Comparison of ENCODE assay signal across 15 mouse cellular contexts in genomic region chr10:83542241-83542640, GRCm38 (mm10). TPM values are rescaled to one million over a fixed set of nuclear protein-coding genes. Genes with fewer than 3 reads are reported as not detected.
DNase-seq lines count a peak whose midpoint lies in the region; ATAC-seq and TF ChIP-seq lines count a peak whose summit lies in the region.
"Had no signal": no experiment of that assay in that cellular context is flagged by ENCODE, and none has a peak within 500 bp of the region (broad histone marks: within the 10 kb centered on the region; RNA-seq: fewer than 3 reads in every experiment).

No protein-coding gene starts in this region.

- no peaks in the 10 kb centered on the region for H3K27me3 ChIP-seq in midbrain, embryonic 15.5 days (replicated peaks)
- H3K27me3 ChIP-seq: neural tube, embryonic 15.5 days had no signal

- TF ChIP-seq CTCF in layer of hippocampus, adult 2 months (conservative IDR thresholded peaks at IDR 0.05), result no peak

- H3K9me3 ChIP-seq in midbrain, embryonic 15.5 days, result no peaks in the 10 kb centered on the region
- H3K9me3 ChIP-seq: heart, embryonic 10.5 days; liver, embryonic 15.5 days; neural tube, embryonic 15.5 days had no signal

- H3K9ac ChIP-seq in midbrain, embryonic 15.5 days, result no peak overlapping the region
- H3K9ac ChIP-seq: liver, embryonic 15.5 days; neural tube, embryonic 15.5 days had no signal

- H3K4me2 ChIP-seq in midbrain, embryonic 15.5 days, result no peak overlapping the region
- H3K4me2 ChIP-seq: liver, embryonic 15.5 days; neural tube, embryonic 15.5 days had no signal

- DNase-seq in cerebellum, adult 11 months, result peak; percentile 15
- DNase-seq in cerebellum, postnatal 4 days (ENCODE audit: low spot score in 2 of 2), result no peak
- peak; percentile 46 for DNase-seq in right cerebral cortex, adult 18-20 months
- DNase-seq in right cerebral cortex, postnatal 14 days, result no peak
- DNase-seq in layer of hippocampus, adult 2 months (ENCODE audit: low spot score in 2 of 2), result peak; percentile 29 to 44
- peak; percentile 14 for DNase-seq in right cerebral cortex, postnatal 4 days
- no peak for DNase-seq in spleen, postnatal 4 days (ENCODE audit: low spot score in 2 of 2)
- DNase-seq: kidney, adult 11 months; lung, postnatal 36 days; thymus, adult 2 months had no signal

- no peak for ATAC-seq in midbrain, embryonic 15.5 days (replicated peaks)

- peak overlapping the region; percentile 95; the same call in 1 of the 2 replicates for H3K27ac ChIP-seq in layer of hippocampus, adult 2 months
- H3K27ac ChIP-seq in midbrain, embryonic 15.5 days, result no peak overlapping the region
- H3K27ac ChIP-seq: heart, embryonic 10.5 days; liver, embryonic 15.5 days; neural tube, embryonic 15.5 days had no signal

- H3K4me1 ChIP-seq in midbrain, embryonic 15.5 days, result peaks cover 12% of the 10 kb centered on the region

- H3K4me3 ChIP-seq in layer of hippocampus, adult 2 months, result no peak overlapping the region
- no peak overlapping the region for H3K4me3 ChIP-seq in midbrain, embryonic 15.5 days
- H3K4me3 ChIP-seq: heart, embryonic 10.5 days; liver, embryonic 15.5 days; neural tube, embryonic 15.5 days had no signal

- H3K36me3 ChIP-seq in midbrain, embryonic 15.5 days (replicated peaks), result no peaks in the 10 kb centered on the region
- H3K36me3 ChIP-seq: liver, embryonic 15.5 days; neural tube, embryonic 15.5 days had no signal

- WGBS in midbrain, embryonic 15.5 days, result 83% methylated on average over 7 of the region's 7 CpGs

RNA-seq across cellular contexts. Expression of gene Washc4, which starts 1.3 kb away (rescaled TPM):
- total RNA-seq in layer of hippocampus, adult 2 months (2021), result 10 to 100 TPM; 28.3 to 28.9 TPM
- polyA plus RNA-seq in midbrain, embryonic 15.5 days (2015; fragmentation: Nextera tagmentation; extraction: Ambion mirVana), result 28.1 and 30.1 TPM in 2 replicates

RNA-seq across cellular contexts. Expression of gene Aldh1l2, which starts 8.3 kb away (rescaled TPM):
- 1 to 10 TPM; 2.0 to 2.2 TPM for total RNA-seq in layer of hippocampus, adult 2 months (2021)
- polyA plus RNA-seq in midbrain, embryonic 15.5 days (2015; fragmentation: Nextera tagmentation; extraction: Ambion mirVana), result 17.0 and 18.7 TPM in 2 replicates
- total RNA-seq: hematopoietic stem cell, adult 5-6 weeks had no signal

Comparison
In these comparisons a context has a peak if more than half of its experiments do, and no peak if none do; other contexts are left out.
1. DNase-seq: peak in cerebellum, adult 11 months (single experiment), right cerebral cortex, adult 18-20 months (single experiment), layer of hippocampus, adult 2 months (2 of 2) and right cerebral cortex, postnatal 4 days (single experiment); none in cerebellum, postnatal 4 days (0 of 2), right cerebral cortex, postnatal 14 days (single experiment) and spleen, postnatal 4 days (0 of 2).